Mouse (Mus musculus) adrenal gland, adult 8-10 months (tissue): ENCODE results near the gene Defb45. TPM values are rescaled to one million over a fixed set of nuclear protein-coding genes. Genes with fewer than 3 reads are reported as not detected.
A peak's percentile ranks its signal among the peaks of the same experiment; 100 is the strongest.

Experiments used
- DNase-seq: peaks from one replicate; pipeline ENCODE4 v3.0.0; 2022
- total RNA-seq, 4 experiments: library from RNA; stranded (reverse); gene quantifications; 2 replicates each; pipeline ENCODE4 v1.2.4; 2022

Defb45 gene
- total RNA-seq, 4 experiments from 2014 or later, result not detected

DNA sequence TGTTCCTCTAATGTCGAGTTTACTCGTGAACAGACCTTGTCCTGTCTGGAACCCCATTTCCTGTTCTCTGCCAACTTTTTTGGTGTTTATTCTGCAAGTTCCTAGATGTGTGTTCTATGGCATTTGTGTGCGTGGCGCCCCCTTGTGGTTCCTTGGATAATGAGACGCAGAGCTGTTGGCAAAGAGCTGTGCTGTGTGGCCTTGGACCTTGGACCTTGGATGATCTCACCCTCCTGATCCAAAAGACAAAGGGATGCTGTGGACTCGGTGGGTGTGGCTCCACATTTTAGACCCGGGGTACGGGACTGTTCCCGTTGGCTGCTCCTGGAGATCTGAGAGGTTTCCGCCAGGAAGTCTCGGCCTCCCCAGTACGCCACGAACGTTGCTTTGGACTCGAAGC is 4.9 kb upstream of the Defb45 start, which contains the start of gene Defb36:
Gene Defb36, plus strand, starts transcription at position 271 of the 400 bp plus-strand sequence.
- DNase-seq, result peak; percentile 67

DNA sequence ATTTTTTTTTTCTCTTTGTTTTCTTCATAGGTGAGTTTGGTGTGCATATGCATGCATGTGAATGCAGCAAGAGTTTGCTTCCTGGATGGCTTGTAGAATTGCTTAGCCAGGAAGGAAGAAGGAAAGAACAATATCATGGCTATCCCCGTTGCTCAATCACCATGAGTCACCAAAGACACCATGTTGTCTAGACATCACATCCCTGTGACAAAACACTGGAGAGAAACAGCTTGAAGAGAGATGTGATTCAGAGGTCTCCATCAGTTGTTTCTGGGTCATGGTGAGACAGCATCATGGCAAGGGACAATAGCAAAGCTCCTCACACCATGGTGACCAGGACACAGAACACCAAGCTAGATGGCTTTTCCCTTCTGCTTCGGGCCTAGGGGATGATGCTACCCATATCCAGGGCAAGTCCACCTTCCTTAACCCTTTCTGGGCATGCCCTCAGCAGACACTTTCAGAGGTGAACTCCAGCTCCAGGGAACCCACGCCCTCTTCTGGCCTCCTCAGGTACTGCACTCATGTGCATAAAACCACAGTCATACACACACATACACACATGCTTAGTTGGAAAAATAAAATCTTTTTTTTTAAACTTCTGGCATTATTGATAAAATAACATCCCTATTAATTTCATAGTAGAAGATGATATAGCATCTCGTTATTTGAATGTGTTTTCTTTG is 2.2 kb upstream of the Defb45 start:
- DNase-seq, result no peak

DNA sequence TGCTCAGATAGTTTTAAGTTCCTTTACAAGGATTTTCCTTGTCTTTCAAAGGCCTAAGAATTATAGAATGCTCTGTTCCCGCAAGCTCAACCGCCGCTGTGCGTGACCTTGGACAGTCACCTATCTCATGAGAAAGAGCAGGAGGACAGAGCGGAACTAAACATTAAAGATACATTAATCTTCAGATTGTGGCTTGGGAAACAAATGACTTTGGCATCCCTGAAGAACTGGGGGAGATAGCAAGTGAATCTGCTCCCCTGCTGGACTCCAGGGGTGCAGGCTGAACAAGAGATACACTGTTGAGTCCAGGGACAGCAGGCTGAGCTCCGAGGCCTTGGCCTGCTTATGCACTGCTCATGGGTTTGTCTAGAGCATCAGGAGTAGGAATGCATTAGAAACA is 877 bp upstream of the Defb45 start:
- no peak for DNase-seq

DNA sequence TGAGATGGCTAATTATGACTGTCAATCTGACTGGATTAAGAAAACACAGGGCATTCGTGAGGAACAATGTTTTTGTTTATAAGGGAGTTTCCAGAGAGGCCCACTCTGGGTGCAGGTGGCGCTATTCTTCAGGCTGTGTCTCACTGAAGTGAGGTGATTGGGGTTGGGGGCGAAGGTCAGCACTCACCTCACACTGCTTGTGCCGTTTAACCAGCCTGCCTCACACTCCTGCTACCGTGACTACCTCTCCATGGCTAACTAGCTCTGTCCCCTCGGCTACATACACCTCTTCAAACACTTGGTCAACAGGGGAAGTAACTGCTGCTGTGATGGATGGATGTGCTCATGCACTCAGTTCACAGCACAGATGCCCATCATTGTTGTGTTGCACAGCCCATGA is 10.2 kb downstream of the Defb45 start:
- DNase-seq, result no peak

DNA sequence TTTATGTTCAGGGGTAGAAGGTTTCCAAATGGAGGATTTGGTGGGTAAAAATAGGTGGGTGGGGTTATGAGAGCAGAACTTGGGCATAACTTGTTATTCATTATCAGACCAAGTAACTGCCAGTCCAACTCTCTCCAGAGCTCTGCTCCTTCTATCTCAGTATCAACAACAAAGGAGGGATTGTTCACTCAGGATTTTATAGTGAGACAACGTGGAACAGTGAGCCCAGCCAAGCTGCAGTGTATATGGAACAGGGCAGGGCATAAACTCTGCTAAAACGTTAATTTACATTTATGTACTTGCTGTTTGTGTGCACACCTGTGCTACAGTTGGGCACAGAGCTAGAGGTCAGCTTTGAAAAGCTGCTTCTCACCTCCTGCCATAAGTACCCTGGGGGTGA is 10.7 kb downstream of the Defb45 start:
- DNase-seq, result no peak

DNA sequence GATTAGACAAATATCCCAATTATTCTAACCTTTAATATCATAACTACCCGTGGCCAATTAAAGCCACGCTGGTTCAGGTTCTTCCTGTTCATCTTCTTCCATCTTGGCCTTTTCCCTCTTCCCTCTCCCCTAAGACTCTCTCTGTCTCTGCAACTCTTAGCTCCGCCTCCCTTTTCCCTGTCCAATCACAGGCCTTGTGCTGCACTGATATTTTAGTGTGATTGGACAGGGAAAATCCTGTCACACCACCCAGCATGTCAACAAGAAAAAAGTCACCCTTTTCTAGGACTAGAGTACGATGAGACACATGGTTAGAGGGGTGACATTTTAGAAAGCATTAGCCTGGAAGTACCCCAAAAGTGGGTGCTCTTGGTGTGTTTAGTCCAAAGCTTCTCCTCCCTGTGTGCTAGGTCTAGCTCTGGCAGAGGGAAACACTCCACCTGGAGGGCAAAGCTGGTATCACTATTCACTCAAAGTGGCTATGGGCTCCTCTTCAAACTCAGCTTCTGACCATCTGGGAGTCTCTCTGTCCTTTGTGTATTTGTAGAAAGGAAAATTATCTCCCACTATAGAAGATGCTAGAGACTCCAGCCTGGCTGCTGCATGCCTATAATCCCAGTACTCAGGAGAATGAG is 12.2 kb downstream of the Defb45 start:
- DNase-seq, result peak; percentile 9

DNA sequence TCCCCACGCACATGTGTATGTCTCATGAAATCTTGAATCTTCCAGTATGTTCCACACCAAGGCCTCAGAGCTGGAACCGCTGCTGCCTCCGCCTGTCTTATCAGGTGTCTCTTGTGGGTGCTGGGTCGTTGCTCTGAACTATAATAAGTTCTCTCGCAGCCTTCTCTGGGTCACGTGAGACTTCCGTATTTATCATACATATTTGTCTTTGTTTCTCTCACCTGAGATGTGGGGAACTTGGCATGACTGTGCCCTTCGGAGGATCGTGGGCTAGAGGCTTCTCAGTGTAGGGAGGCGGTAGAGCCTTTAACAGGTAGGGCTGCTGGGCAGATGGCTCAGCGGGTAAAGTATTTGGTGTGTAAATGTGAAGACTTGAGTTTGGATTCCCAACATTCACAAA is 18.6 kb downstream of the Defb45 start:
- no peak for DNase-seq

DNA sequence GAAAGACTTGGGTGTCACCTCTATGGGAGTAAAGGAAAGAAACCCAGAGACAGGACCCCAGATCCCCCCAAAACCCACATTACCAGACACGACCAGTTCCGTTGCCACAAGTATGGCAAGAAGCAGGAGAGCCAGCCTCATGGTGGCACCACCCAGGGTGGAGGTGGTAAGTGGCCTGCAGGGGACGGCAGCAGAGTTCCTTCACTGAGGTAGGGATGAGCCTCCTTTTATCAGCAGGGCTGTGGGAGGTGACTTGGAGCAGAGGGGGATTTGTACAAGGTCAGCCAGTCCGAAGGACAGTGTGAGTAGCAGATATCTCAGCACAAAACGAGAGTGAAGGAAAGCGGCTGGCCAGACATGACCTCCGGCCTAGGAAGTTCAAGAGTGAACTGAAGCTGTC is 19.1 kb downstream of the Defb45 start, which contains the start of gene Defb19:
Gene Defb19, minus strand, starts transcription at position 206 of the 400 bp plus-strand sequence.
- DNase-seq, result peak; percentile 12

DNA sequence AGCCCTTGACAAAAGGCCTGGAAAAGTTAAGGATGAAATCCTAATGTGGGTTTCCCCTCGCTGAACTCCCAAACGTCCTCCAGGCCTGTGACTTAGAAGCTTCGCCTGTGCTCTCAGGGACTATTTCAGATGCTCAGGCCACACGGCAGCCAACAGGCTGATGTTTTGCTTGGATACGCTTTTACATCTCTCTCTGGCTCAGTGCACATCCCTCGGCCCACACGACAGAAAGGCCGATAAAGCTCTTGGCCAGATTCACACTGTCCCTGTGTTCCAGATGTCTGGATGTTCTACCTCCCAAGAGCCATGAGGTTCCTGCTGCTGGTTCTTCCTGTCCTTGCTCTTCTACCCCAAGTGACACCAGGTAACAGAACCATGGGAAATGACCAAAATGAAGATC is 25.7 kb downstream of the Defb45 start:
- DNase-seq, result no peak

DNA sequence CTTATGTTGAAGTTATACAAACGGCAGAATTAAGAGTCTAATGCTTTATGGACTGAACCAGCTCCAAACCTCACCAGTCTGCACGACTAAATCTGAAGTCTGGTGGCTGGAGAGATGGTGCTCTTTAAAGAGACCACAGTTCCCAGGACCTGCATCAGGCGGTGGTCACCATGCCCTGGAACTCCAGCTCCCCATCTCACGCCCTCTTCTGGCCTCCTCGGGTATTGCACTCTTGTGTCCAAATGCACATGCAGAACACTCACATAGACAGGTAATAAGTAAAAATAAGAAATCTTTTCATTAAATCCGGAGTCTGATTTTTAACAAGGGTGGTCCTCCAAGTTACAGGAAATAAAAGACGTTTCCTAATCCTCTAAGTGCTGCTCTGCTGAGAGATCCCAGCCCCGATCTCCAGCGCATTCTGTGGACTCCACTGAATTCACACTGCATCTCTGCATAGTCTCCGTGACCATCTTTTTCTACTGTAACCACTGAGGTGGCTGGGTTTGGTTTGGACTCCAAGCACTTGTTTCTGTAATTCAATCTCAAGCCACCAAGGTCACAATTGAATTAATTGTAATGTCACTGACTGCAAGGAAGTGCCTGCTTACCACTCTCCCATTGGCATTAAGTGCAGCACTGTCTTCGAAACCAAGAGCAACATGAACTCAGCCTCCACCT is 26.9 kb downstream of the Defb45 start, which contains the start of gene Defb21:
Gene Defb21, plus strand, starts transcription at position 631 of the 681 bp plus-strand sequence.
- DNase-seq, result no peak

DNA sequence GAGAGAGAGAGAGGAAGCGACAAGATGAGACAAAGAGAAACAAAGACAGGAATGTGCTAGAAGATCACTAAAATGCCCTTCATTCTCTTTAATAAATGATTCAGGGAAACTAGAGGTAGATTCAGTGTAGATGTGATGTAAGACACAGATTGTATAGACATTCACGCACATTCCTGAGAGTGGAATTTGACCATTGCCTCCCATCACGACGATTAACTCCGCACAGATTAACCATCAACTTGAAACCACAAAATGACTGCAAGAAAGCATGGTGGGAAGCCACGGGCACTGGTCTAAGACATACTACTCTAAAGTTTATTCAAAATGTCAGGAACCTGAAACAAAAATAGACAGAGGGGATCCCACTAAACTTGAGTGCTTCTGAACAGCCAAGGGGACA is 28.9 kb downstream of the Defb45 start:
- DNase-seq, result no peak

DNA sequence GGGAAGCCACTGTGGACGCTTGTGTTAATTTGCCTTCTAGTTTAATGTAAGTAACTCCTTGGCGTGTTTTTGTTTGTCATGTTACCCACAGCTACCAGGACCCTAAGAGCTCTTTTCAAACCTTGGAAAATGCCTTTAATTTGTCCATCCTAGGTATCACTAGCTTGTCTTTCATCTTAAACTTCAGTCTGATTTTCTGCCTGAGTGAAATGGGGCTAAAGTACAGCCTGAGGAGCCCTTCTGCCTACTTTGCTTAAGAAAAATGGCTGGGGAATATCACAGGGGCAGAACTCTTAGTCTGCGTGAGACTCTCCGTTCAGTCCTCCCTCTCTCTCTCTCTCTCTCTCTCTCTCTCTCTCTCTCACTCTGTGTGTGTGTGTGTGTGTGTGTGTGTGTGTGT is 29.3 kb downstream of the Defb45 start:
- DNase-seq, result no peak

DNA sequence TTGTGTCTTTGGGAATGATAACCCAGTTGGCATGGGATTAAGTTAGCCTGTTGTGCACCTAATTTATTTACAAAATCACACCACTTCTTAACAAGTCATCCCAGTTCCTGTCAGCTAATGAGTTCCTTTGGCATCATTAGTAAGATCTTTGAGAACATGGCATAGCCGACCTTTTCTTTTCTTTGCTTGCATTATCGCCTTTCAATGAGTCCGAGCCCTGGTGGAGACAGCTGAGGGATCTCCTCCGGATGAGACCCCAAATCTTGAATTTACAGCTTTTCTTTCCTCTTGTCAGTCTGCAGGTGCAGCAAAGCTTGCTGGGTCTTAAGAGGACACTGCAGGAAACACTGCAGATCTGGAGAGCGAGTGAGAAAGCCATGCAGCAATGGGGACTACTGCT is 30.2 kb downstream of the Defb45 start, which contains the start of gene Gm17416:
Gene Gm17416, plus strand, starts transcription at position 301 of the 400 bp plus-strand sequence.
- no peak for DNase-seq

DNA sequence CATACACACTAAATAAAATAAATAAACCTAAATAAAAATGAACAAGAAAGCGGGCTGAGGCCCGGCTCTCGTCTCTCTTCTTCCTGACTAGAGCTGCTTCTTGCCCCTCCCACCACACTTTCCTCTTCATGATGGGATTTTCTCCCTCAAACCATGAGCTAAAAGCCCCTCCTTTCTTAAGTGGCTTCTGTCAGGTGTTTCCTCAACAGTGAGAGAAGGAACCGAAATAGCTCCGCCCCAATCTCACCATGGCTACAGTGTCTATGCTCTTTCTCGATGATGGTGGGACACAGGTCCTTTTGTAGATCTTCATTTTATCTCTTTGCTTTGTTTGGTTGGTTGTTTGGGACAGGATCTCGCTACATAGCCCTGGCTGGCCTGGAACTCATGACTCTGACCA is 42.5 kb downstream of the Defb45 start:
- no peak for DNase-seq

DNA sequence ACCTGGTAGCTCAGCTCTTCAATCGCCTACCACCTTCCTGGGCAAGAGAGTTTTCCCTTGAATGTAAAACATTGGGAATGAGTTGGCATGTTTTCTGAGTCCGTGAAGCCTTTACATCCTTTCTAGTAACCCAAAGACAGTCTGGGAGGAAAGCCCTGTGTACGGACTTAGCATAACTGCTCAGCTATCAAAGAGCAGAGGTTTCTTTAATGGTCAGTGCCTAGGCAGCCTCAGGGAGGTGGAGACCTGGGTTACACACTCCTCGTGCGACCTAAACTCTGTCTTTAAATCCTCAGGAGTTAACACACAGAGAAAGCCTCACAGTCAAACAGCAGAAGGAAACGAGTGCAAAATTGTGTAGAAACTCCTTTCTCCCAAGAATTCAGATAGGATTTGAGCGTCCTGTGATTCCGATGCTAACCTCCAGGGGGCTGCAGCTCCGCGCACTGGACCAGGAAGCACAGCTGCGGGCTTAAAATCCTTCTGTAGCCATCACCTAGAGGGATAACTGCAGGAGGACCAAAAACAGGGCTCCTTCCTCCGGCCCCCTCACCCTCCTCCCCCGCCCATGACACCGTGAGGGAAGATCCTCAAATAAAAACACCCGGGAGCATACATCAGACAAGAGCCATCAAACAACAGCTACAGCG is 45.3 kb downstream of the Defb45 start:
- peak; percentile 31 for DNase-seq

DNA sequence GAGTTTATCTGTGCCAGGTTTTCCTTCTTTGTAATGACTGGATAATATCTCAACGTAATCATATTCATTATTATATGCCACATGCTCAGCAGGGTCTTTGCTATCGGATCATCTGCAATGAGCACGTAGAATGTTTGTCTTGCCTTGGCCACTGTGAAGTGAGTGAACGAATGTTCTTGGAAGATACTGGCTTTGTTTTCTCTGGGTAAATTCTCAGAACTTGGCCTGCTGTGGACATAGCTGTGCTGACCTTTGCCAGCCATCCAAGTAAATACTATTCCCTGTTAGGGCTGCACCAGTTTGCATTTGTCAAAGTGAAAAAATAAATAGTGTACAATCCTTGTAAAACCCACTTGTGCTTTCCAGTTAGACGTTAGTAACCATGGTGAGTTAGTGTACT is 51.1 kb downstream of the Defb45 start:
- no peak for DNase-seq

DNA sequence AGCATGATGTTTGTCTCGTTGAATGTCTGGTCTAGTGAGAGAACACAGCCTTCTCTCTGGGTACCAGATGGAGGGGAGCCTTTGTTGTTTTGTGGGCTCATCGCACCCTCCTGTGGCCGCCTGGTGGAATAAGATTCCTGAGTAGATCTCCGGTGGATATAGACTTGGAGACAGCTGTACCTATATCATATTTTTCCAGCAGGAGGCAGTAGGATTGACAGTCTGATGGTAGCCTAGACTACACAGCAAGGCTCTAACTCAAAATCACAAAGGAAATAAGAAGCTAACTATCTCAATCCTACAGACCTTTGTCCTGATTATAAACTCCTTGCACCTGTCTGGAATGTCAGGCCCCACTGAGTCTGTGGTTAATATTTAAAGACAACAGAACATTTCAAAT is 54.5 kb downstream of the Defb45 start:
- DNase-seq, result peak; percentile 32

DNA sequence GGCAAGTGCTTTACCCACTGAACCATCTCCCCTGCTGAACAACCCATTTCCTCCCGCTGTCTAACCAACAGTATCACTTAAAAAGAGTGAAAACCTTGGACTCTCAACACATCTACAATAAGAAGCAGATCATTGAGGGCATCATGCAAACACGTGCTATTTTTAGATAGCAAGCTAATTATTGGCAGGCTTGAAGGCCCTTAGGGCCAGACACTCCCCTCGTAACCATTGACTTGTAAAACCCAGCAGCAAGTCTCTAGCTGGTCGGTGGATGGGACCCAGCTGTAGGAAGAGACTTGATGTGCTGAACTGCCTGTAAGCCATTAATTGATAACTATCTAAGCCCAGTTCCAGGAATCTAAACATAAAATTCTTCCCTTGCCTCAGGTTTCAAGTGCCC is 55.7 kb downstream of the Defb45 start:
- no peak for DNase-seq

Other genes starting within 250 kb of the Defb45 start
- 10 to 100 TPM in 1 of 4 experiments, 1 to 10 TPM in 3; 5.3 to 11.3 (median 8.1) TPM for gene Nrsn2, start 222.8 kb downstream of the Defb45 start, total RNA-seq
- gene Sox12, start 201.3 kb downstream of the Defb45 start, total RNA-seq, result 10 to 100 TPM in 3 of 4 experiments, 1 to 10 TPM in 1; 9.9 to 16.8 (median 12.6) TPM
- 10 to 100 TPM in 1 of 4 experiments, 1 to 10 TPM in 3; 7.9 to 11.2 (median 9.2) TPM for gene Zcchc3, start 184.4 kb downstream of the Defb45 start, total RNA-seq
- gene 6820408C15Rik, start 183.8 kb downstream of the Defb45 start, total RNA-seq, result under 1 TPM; 0.32 to 0.51 (median 0.42) TPM
- not detected for gene Defb23, start 134.8 kb downstream of the Defb45 start, total RNA-seq
- not detected for gene Defb20, start 122.3 kb downstream of the Defb45 start, total RNA-seq
- gene Defb22, start 109.3 kb downstream of the Defb45 start, total RNA-seq, result not detected
- gene Defb26, start 87.7 kb downstream of the Defb45 start, total RNA-seq, result not detected
- gene Defb28, start 81.1 kb downstream of the Defb45 start, total RNA-seq, result not detected
- gene Defb29, start 59.3 kb downstream of the Defb45 start, total RNA-seq, result not detected
- gene Gm17416, start 30.1 kb downstream of the Defb45 start, total RNA-seq, result not detected
- gene Defb21, start 26.7 kb downstream of the Defb45 start, total RNA-seq, result not detected
- not detected for gene Defb19, start 19.1 kb downstream of the Defb45 start, total RNA-seq
- 1 to 10 TPM in 1 of 4 experiments, under 1 TPM in 1, not detected in 2; 0.86 to 1.5 TPM for gene Defb36, start 4.9 kb upstream of the Defb45 start, total RNA-seq
- gene Defb25, start 23.7 kb upstream of the Defb45 start, total RNA-seq, result 1 to 10 TPM in 2 of 4 experiments, not detected in 2; 1.9 to 2.2 TPM
- 10 to 100 TPM in 3 of 4 experiments, 1 to 10 TPM in 1; 9.0 to 20.8 (median 14.6) TPM for gene Rem1, start 27.6 kb upstream of the Defb45 start, total RNA-seq
- 100 to 1,000 TPM; 162 to 222 (median 201) TPM for gene H13, start 70.1 kb upstream of the Defb45 start, total RNA-seq
- gene Mcts2, start 87.6 kb upstream of the Defb45 start, total RNA-seq, result 10 to 100 TPM; 28.1 to 32.3 (median 29.7) TPM
- 10 to 100 TPM; 38.9 to 74.3 (median 55.1) TPM for gene Id1, start 136.9 kb upstream of the Defb45 start, total RNA-seq
- 1 to 10 TPM; 1.3 to 4.4 (median 2.7) TPM for gene Cox4i2, start 154.8 kb upstream of the Defb45 start, total RNA-seq
- 10 to 100 TPM; 58.5 to 74.6 (median 72.0) TPM for gene Bcl2l1, start 232.3 kb upstream of the Defb45 start, total RNA-seq
- gene Tpx2, start 248.6 kb upstream of the Defb45 start, total RNA-seq, result 1 to 10 TPM; 1.9 to 2.1 (median 1.9) TPM